Mouse (Mus musculus) left cerebral cortex, postnatal 10 days (tissue): ENCODE results near the gene Fam57a. TPM values are rescaled to one million over a fixed set of nuclear protein-coding genes. Genes with fewer than 3 reads are reported as not detected.

ENCODE experiments used
- DNase-seq, 2 experiments: peaks; one replicate each; pipeline ENCODE4 v3.0.0; 2021 to 2022; ENCODE audit warnings: low spot score in 2 of 2, mixed read lengths in 1 of 2; ENCODE audit errors: extremely low spot score in 1 of 2
- intact Hi-C: fragments of 180-260 bp; cut with DNase I; formaldehyde crosslinking; loops from one replicate; pipeline ENCODE4 v1.15.1; 2025
- total RNA-seq, 2 experiments: library from RNA; stranded (reverse); gene quantifications; 2 replicates each; pipeline ENCODE4 v1.2.3; 2021

The Fam57a gene
- total RNA-seq, 2 experiments from 2014 or later: 15.4 to 17.0 TPM

DNA sequence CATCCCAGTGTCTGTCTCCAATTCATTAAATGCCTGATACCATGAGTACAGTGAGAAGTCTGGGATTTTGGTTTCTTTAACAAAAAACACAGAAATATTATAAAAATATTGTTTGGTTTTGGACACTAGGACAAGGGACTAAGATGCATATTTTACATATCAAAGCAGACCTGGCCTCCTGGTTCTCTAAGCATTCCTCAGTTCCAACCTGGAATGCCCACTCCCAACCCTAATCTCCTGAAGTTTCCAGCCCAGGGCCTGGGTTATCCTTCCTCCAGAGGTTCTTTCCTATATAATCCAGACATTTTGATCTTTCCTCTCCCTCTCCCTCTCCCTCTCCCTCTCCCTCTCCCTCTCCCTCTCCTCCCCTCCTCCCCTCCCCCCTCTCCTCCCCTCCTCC is 45.6 kb downstream of the Fam57a start:
- DNase-seq: no peak
- intact Hi-C loops: no loop called here

DNA sequence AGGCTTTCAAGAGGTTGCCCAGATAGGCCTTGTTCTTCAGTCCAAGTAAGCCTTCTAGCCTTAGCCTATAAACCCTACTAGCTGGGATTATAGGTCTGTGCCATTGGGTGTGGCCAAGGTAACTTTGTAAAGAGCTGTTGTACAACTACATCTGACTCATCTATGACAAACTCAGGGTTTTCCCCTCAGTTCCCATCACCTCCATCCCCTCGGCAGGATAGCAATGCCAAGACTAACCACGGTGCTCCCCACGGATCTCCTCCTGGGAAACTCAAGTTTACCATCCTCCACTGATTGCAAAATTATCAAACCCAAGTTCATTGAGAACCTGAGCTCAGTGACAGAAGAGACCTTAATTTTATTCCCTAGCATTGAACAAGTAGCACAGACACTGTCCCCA is 56.7 kb downstream of the Fam57a start:
- no peak for DNase-seq
- intact Hi-C loops: no loop called here

DNA sequence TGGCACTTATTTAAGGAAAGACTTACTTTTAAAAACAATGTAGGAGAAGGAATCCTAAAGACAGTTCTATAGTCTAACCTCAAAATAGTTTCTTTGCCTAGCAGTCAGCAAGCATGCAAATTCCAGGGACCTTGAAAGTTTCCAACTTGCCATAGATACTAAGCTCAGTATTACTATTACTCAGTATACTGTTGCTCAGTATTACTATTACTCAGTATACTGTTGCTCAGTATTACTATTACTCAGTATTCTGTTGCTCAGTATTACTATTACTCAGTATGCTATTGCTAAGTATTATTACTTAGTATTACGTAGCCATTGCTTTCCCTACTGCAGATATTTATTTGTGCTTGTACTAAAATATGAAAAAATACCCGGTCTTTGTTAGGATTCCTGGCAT is 60.3 kb downstream of the Fam57a start:
- DNase-seq: no peak
- intact Hi-C loops: no loop called here

DNA sequence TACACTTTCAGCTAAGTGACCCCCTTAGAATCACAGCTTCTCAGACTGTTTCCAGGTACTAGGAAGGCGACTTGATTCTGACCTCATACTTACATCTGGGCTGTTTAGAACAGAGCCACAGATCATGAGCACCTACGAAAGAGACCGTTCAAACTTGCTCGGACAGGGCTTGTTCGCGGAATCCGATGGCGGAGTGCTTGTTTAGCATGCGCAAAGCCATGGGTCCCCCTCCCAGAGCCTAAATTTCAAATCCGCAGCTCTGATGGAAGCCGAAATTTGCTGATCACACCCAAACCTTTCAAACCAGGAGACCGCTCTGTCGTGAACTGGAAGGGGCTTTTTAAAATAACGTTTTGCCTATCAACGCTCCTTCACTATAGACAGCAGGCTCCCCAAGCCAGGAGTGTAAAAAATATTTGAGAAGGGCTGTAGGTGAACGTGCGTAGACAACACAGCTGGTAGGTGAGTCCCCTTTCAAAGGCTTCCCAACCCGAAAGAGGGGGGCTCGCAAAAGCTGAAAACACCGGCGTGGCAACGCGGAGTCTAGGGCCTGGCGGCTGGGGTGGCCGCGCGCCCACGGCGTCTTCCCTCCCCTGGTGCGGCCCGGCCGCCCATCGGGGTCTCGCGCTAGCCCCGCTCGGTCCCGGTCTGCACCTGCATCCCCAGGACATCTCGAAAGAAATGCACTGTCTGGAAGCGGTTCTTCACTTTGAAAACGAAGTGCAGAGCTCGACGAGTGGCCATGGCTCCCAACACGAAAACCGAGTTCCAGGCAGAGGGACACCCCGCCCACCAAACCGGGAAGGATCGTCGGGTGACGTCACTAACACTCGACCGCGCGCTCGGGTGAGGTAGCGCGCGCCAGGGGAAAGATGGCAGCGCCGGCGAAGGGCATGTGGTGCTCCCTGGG is 63.7 kb downstream of the Fam57a start, which contains the start of the genes Mrm3 and Glod4:
TSS of gene Mrm3 (plus strand) at position 815 of the 910 bp plus-strand sequence.
TSS of gene Glod4 (minus strand) at position 825 of the 910 bp plus-strand sequence.
- peak; percentile 91 to 95 for DNase-seq
- intact Hi-C loops: no loop called here

DNA sequence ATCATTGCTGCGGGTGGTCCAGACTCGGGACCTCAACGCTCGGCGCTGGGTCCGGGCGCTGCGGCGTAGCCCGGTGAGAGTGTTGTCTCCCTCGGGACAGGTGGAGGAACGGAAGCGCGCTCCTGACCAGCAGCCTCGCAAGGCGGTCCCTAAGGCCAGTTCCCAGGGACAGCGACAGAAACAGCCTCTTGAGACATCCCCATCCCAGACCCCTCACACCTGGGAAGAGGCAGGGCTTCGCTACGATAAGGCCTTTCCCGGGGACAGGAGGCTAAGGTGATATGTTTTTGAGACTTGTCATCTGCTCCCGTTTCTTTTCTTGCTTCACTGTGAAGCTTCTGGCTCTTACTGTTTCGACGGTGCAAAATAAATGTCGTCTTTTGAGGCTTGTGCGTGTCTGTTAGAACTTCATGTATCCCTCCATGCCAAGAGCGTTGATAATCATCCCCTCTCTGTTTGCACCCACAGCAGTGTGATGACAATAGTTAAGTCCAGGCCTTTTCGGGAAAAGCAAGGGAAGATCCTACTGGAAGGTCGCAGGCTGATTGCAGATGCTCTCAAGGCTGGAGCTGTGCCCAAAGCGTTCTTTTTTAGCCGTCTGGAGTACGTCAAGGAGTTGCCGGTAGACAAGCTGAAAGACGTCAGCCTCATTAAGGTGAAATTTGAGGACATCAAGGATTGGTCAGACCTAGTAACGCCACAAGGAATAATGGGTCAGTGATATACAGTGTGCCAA is 64.5 kb downstream of the Fam57a start:
- DNase-seq: no peak
- intact Hi-C loops: no loop called here

DNA sequence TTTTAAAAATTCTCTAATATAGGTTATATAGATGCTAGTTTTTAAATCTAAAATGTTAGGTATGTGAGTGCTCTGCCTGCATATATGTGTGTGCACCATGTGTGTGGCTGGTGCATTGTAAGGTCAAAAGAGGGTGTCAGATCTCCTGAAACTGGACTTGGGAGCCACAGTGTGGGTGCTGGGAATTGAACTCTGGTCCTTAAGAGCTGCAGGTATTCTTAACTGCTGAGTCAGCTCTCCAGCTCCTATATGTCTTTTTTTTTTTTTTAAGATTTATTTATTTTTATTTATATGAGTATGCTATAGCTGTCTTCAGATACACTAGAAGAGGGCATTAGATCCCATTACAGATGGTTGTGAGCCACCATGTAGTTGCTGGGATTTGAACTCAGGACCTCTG is 67.0 kb downstream of the Fam57a start:
- intact Hi-C loops: no loop called here
- no peak for DNase-seq

DNA sequence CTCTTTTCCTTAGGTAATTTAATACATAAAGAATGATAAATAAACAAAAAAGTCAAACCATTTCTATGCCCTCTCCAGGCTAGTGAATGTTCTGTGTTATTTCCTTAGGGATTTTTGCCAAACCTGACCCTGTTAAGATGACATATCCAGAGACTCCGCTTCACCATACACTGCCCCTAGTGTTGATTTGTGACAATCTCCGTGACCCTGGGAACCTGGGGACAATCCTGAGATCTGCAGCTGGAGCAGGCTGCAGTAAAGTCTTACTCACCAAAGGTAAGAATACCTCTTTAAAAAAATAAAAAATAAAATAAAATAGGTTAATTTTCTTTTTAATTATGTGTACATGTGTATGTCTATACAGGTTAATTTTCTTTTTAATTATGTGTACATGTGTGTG is 67.8 kb downstream of the Fam57a start:
- DNase-seq: no peak
- intact Hi-C loops: no loop called here

DNA sequence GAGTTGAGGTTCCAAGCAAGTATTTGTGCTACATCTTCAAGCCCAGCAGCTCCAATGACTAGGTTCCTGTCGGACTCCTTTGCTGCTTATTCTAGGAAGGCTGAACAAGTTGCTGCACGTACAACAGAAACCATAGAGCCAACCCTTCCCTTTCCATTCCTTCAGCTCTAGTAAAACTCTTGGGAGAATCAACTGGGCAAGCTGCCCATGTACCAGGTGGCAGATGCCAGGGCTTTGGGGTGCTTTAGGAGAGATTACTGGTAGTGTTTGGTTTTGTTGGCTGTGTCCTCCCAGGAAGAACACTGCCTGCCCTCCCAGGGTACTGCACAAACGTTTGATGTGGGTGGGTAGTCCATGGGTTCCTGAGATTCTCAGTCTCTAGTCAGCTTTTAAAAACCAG is 72.6 kb downstream of the Fam57a start:
- intact Hi-C loops: loop anchor here (2.0 kb wide), 1 partner anchor 147 kb away; the partner anchor contains the start of gene Nxn
- DNase-seq: no peak

DNA sequence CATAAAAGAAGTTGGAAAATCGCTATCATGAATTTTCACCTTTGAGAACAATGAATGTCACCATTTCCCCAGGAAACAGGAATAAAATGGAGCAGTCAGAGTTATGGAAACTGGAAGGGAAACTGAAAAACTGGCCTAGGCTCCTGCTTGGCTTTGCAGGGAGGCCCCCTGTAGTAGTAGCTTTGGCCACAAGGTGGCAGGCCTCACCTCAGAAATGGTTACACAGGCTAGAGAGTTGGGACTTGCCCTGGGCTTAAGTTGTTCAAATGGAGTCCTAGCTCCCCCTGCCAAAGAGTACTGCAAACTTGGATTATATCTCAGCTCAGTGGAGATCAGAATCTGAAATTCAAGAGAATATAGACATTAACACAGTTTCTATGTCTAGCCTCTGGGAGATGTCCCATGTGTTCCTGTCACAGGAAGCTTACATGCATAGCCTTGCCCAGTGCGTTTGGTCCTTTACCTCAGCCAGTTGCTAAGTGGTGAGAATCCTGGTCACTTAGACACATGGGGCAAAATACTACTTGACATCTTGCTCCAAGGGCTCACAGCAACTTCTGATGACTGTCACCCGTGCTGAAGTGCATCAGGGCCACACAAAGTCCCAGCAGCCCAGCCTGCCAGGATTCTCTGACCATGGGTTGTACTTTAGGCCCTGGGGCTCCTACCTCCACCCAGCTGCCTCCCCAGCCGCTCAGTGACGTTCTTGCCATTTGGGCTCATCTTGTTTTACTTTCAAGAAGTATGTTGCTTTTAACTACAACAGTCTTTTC is 73.9 kb downstream of the Fam57a start:
- peak; percentile 78 to 86 for DNase-seq
- intact Hi-C loops: loop anchor here (2.0 kb wide), 1 partner anchor 145 kb away; the partner anchor contains the start of gene Nxn

DNA sequence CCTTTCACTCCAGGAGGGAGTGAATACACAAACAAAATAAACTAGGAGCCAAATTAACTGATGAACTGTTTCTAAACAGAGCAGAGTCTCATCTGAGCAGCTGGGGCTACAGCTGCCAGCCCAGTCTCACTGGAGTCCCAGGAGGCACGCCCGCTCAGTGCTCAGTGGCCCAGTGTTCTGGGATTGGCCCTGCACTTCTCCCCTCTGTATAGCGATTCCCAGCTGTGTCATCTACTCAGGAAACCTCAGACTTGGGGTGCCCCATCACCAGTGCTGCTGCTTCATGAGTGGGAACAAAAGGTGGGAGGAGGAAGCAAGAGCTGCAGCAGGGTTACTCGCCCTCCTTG is 74.4 kb downstream of the Fam57a start:
- intact Hi-C loops: loop anchor here (2.0 kb wide), 1 partner anchor 145 kb away; the partner anchor contains the start of gene Nxn
- peak in 1 of 2 experiments; percentile 55 for DNase-seq

DNA sequence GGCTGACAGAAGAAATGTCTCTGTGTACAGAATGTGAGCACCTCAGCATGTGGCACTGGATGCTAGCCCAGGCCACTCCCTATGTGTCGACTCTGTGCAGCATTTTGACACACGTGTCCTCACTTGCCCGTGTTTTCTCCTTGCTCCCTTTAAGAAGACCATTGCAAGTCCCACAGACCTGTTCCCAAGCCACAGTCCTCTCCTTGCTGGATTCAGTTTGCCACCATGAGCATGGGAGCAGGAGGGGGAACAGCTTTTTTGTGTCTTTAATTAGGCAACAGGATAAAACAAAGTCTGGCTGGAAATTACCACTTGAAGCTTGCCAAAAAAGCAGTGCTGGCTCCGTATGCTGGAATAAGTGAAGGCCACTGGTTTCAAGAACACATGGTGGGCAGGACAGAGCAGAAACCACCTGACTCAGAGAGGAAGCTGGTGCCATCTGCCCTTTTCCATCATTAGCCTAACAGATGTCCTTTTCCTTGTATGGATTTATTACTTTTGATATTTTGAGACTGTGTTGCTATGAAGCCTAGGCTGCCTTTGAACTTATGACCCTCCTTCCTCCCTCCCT is 76.0 kb downstream of the Fam57a start:
- DNase-seq: peak in 1 of 2 experiments; percentile 47
- intact Hi-C loops: no loop called here

DNA sequence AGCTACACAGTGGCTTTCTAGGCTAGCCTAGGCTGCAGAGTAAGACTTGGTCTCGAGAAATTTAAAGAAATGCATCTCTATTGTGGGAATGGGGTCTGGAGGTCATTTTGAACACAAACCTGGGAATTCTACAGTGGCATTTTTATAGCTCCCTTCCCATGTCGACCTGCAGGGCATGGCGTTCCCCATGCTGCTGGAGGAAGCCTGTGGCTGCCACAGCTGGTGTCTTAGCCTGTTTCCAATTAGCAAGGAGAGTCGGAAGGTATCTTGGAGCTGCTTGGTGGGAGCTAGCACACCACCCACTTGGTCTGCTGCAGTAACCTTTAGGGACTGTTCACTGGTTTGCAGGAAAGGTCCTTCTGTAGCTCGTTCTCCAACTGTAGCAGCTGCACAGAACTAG is 76.7 kb downstream of the Fam57a start:
- no peak for DNase-seq
- intact Hi-C loops: no loop called here

DNA sequence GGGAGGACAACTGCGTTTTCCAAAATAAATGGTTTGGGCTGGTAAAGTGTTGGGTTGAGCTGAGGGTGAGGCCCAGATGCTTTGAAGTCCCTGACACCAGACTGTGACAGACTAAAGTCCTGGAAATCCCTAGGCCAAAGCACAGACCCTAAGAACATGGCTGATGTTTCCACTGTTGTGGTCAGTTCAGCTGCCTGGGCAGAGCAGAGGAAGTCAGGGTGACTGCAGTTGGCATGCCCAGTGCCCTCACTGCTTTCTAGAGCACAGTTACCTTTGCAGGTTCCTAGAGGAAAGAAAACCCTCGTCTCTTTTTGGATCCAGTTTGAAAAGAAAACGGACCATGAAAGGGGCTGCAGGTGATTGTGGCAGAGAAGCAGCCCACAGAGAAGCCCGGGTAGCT is 77.9 kb downstream of the Fam57a start:
- intact Hi-C loops: no loop called here
- DNase-seq: no peak

DNA sequence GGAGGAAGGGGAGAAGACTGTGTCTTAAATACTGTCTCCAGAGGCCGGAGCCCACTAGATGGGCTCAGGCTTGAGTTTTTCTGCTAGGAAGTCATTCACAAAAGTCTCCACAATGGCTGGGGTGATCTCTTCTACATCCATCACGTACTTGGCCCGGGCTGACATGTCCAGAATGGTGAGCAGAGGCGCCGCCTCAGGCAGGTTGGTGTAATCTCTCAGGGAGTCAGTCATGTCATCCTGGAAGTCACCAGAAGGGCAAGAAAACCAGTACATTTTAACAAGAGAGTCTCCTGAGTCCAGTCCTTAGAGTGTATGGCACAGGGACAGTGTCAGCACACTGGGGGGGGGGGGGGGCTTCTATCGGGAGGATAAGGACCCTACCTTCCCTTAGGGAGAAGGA is 79.0 kb downstream of the Fam57a start:
- intact Hi-C loops: no loop called here

DNA sequence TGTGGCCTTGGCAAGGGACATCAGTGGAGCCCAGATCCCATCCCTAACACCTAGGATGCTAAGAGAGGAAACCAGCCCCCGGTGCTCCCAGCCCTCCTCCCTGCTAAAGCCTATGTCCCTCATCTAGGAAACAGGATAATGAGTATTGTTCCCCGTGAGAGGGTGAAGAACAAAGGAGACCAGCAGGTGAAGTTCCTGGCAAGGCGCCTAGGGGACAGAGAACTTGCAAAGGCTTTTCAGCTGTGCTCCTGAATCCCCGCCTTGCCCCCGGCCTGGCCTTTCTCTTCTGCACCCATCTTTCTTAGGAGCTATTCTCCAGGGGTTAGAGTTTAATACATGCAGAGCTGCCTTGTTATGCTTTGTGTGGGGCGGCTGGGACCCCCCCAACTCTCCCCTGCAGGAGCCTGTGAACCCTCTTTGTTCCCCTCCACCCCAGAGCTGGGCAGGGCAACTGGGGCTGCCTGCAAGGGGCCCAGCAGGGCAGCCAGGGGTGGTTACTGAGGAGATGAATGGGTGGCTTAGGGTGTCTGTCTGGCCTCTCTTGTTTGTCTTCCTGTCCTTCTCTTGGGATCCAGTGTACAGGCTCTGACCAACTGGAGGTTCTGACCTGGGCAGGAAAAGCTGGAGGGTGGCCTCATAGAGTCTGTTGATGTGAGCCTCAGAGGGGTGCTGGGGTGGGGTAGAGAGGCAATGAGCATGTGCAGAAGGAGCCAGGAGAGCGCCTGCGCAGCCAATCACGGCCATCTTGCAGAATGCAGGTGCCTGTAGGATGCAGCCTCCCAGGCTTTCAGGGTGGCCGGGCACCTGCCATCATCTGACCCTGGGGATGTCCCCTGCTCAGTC is 81.0 kb downstream of the Fam57a start:
- peak in 1 of 2 experiments; percentile 64 for DNase-seq
- intact Hi-C loops: no loop called here

More for the DNA sequence above, 79.0 kb downstream of the Fam57a start:
- DNase-seq: no peak

DNA sequence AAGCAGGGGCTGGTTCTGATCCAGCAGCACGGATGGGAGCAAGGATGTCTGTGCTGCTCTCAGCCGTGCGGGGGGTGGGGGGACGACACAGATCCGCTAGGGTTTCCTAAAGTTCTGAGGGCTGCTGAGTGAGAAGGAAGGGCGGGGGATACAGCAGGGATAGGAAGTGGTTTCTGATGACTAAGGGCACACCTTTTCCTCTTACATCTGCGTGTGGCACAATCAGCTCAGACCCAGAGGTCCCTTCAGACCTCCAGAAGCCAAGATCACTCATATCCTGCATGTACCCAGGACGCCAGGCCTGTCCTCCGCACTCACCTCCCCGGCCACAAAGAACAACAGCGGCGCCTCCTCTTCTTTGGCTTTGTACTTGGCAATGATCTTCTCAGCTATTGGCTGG is 81.8 kb downstream of the Fam57a start:
- DNase-seq: no peak
- intact Hi-C loops: no loop called here

DNA sequence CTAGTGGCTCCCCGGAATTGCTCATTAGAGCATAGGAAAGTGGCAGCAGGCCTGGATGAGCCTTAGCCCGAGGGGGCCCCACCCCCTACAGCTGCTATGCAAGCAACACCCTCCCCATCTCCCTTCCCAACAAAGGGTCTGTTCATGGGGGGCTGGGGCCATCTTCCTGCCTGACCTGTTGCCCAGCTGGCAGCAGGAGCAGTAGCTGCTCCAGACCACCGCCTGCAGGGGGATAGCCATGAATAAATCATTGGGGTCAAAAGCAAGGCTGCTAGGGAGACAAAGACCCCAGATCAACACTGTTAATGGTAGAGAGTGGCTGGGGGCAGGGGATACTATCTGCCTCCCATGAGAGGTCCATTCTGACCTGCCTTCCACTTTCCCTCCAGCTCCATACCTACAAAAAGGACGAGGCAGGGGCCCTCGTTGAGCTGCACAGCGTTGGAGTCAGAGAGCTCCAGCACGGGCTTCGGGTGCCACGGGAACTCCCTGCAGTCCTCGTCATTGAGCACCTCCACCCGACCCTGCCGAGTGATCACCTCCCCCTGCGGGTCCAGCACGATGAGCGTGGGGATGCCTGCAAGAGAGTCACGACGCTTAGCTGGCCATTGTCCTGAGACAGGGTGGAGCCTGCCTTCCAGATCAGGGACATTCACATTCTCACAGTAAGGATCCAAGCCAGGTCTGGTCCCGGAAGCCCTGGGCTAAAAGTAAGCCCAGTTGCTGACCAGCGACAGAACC is 83.3 kb downstream of the Fam57a start:
- intact Hi-C loops: no loop called here
- no peak for DNase-seq
